8 mouse cellular contexts compared by ENCODE assay signal in genomic region chr4:123219720-123220357, GRCm38 (mm10). TPM values are rescaled to one million over a fixed set of nuclear protein-coding genes. Genes with fewer than 3 reads are reported as not detected.
DNase-seq lines count a peak whose midpoint lies in the region; ATAC-seq and TF ChIP-seq lines count a peak whose summit lies in the region.

No protein-coding gene starts in this region.

- DNase-seq in 3T3-L1 (ENCODE audit: low read depth, low spot score): peak; percentile 65
- DNase-seq in adrenal gland, adult 2 months: peak; percentile 80
- DNase-seq in embryo, embryonic 11 days: peak; percentile 81
- DNase-seq in gastrocnemius, postnatal 4 days (ENCODE audit: low spot score in 2 of 2): peak; percentile 59 to 74
- DNase-seq in midbrain, postnatal 0 days (ENCODE audit: low spot score): peak; percentile 78

- H3K4me3 ChIP-seq in kidney, embryonic 15.5 days (replicated peaks): no peak overlapping the region
- H3K4me3 ChIP-seq in limb, embryonic 15.5 days: no peak overlapping the region
- H3K4me3 ChIP-seq in midbrain, postnatal 0 days (ENCODE audit: low read depth, low read length): no peak overlapping the region
- no peak overlapping the region for H3K4me3 ChIP-seq in stomach, embryonic 15.5 days (replicated peaks)

- no peak overlapping the region for H3K9ac ChIP-seq in kidney, embryonic 15.5 days
- H3K9ac ChIP-seq in limb, embryonic 15.5 days: no peak overlapping the region
- H3K9ac ChIP-seq in midbrain, postnatal 0 days (replicated peaks; ENCODE audit: low read length, poor library complexity, severe bottlenecking): no peak overlapping the region
- no peak overlapping the region for H3K9ac ChIP-seq in stomach, embryonic 15.5 days

- H3K27me3 ChIP-seq in kidney, embryonic 15.5 days: peaks cover 7% of the 10 kb centered on the region; the same call in 1 of the 2 replicates
- 0 out of 2 replicates have a peak, but pooled peaks cover 10% of the 10 kb centered on the region for H3K27me3 ChIP-seq in limb, embryonic 15.5 days
- no peaks in the 10 kb centered on the region for H3K27me3 ChIP-seq in midbrain, postnatal 0 days (ENCODE audit: insufficient read depth, low read length)
- H3K27me3 ChIP-seq in stomach, embryonic 15.5 days (replicated peaks): 0 out of 2 replicates have a peak, but pooled peaks cover 3% of the 10 kb centered on the region

- no peaks in the 10 kb centered on the region for H3K36me3 ChIP-seq in kidney, embryonic 15.5 days
- no peaks in the 10 kb centered on the region for H3K36me3 ChIP-seq in limb, embryonic 15.5 days
- H3K36me3 ChIP-seq in midbrain, postnatal 0 days (ENCODE audit: insufficient read depth, low read length): no peaks in the 10 kb centered on the region
- no peaks in the 10 kb centered on the region for H3K36me3 ChIP-seq in stomach, embryonic 15.5 days

- 70% methylated on average over 15 of the region's 15 CpGs for WGBS in kidney, embryonic 15.5 days
- WGBS in limb, embryonic 15.5 days: 68% methylated on average over 15 of the region's 15 CpGs
- WGBS in midbrain, postnatal 0 days: 73% methylated on average over 15 of the region's 15 CpGs
- 68% methylated on average over 15 of the region's 15 CpGs for WGBS in stomach, embryonic 15.5 days

- peak; percentile 85 for ATAC-seq in kidney, embryonic 15.5 days (replicated peaks; ENCODE audit: low FRiP score)
- ATAC-seq in limb, embryonic 15.5 days (ENCODE audit: insufficient number of reproducible peaks, low FRiP score, low TSS enrichment, low read depth): 0 out of 2 replicates have a peak, but pooled peaks have one; percentile 61
- ATAC-seq in midbrain, postnatal 0 days (ENCODE audit: low FRiP score): peak; percentile 80; the same call in 1 of the 2 replicates
- peak; percentile 50; the same call in 1 of the 2 replicates for ATAC-seq in stomach, embryonic 15.5 days (ENCODE audit: insufficient read depth, low FRiP score, low read depth)

- 0 out of 2 replicates have a peak, but pooled peaks cover 4% of the 10 kb centered on the region for H3K4me1 ChIP-seq in kidney, embryonic 15.5 days
- no peaks in the 10 kb centered on the region for H3K4me1 ChIP-seq in limb, embryonic 15.5 days
- peaks cover 6% of the 10 kb centered on the region; the same call in 1 of the 2 replicates for H3K4me1 ChIP-seq in midbrain, postnatal 0 days (ENCODE audit: insufficient read depth, low read length)
- no peaks in the 10 kb centered on the region for H3K4me1 ChIP-seq in stomach, embryonic 15.5 days

- peak; percentile 98 for TF ChIP-seq CTCF in midbrain, postnatal 0 days (IDR thresholded peaks at IDR 0.05)

- H3K9me3 ChIP-seq in kidney, embryonic 15.5 days (replicated peaks): no peaks in the 10 kb centered on the region
- H3K9me3 ChIP-seq in limb, embryonic 15.5 days: no peaks in the 10 kb centered on the region
- no peaks in the 10 kb centered on the region for H3K9me3 ChIP-seq in midbrain, postnatal 0 days (ENCODE audit: low read length)
- no peaks in the 10 kb centered on the region for H3K9me3 ChIP-seq in stomach, embryonic 15.5 days

- H3K4me2 ChIP-seq in kidney, embryonic 15.5 days: no peak overlapping the region
- H3K4me2 ChIP-seq in limb, embryonic 15.5 days: no peak overlapping the region
- no peak overlapping the region for H3K4me2 ChIP-seq in midbrain, postnatal 0 days (ENCODE audit: low read depth, low read length, poor library complexity, severe bottlenecking)
- no peak overlapping the region for H3K4me2 ChIP-seq in stomach, embryonic 15.5 days

- H3K27ac ChIP-seq in kidney, embryonic 15.5 days: no peak overlapping the region
- H3K27ac ChIP-seq in limb, embryonic 15.5 days: no peak overlapping the region
- no peak overlapping the region for H3K27ac ChIP-seq in midbrain, postnatal 0 days (ENCODE audit: low read depth, low read length)
- H3K27ac ChIP-seq in stomach, embryonic 15.5 days: no peak overlapping the region

RNA-seq across cellular contexts. Expression of gene Heyl, which starts 13.5 kb away (rescaled TPM):
- total RNA-seq in adrenal gland, adult 2 months (2021): 10 to 100 TPM in 1 of 2 experiments, 1 to 10 TPM in 1; 4.3 to 11.5 TPM
- 4.5 and 5.9 TPM in 2 replicates for polyA plus RNA-seq in adrenal gland, adult 2 months (2012; rRNA removed)
- total RNA-seq in gastrocnemius, postnatal 4 days (2021): 10 to 100 TPM; 25.9 to 30.8 TPM
- 44.2 and 47.7 TPM in 2 replicates for polyA plus RNA-seq in kidney, embryonic 15.5 days (2015; fragmentation: Nextera tagmentation; extraction: Ambion mirVana)
- polyA plus RNA-seq in limb, embryonic 15.5 days (2015; fragmentation: Nextera tagmentation; extraction: Ambion mirVana): 11.0 and 15.6 TPM in 2 replicates
- total RNA-seq in midbrain, postnatal 0 days (2014; rRNA removed): 2.9 and 5.0 TPM in 2 replicates
- 4.7 and 5.1 TPM in 2 replicates for polyA plus RNA-seq in midbrain, postnatal 0 days (2015; fragmentation: Nextera tagmentation; extraction: Ambion mirVana)
- polyA plus RNA-seq in stomach, embryonic 15.5 days (2015; fragmentation: Nextera tagmentation; extraction: Ambion mirVana): 14.1 and 18.9 TPM in 2 replicates

RNA-seq across cellular contexts. Expression of gene Nt5c1a, which starts 18.5 kb away (rescaled TPM):
- 10 to 100 TPM; 38.8 to 82.5 TPM for total RNA-seq in adrenal gland, adult 2 months (2021)
- 21.3 and 23.3 TPM in 2 replicates for polyA plus RNA-seq in adrenal gland, adult 2 months (2012; rRNA removed)
- total RNA-seq in gastrocnemius, postnatal 4 days (2021): 1 to 10 TPM; 3.3 to 9.3 TPM
- polyA plus RNA-seq in kidney, embryonic 15.5 days (2015; fragmentation: Nextera tagmentation; extraction: Ambion mirVana): 0.25 and 0.49 TPM in 2 replicates
- polyA plus RNA-seq in limb, embryonic 15.5 days (2015; fragmentation: Nextera tagmentation; extraction: Ambion mirVana): 0.14 TPM in 1 of 2 replicates, not detected in the other
- 1.9 and 2.4 TPM in 2 replicates for total RNA-seq in midbrain, postnatal 0 days (2014; rRNA removed)
- 0.33 and 0.45 TPM in 2 replicates for polyA plus RNA-seq in midbrain, postnatal 0 days (2015; fragmentation: Nextera tagmentation; extraction: Ambion mirVana)
- not detected in 2 replicates for polyA plus RNA-seq in stomach, embryonic 15.5 days (2015; fragmentation: Nextera tagmentation; extraction: Ambion mirVana)

RNA-seq across cellular contexts. Expression of gene Hpcal4, which starts 36.8 kb away (rescaled TPM):
- total RNA-seq in adrenal gland, adult 2 months (2021): 1 to 10 TPM; 3.1 to 5.4 TPM
- 3.1 and 4.9 TPM in 2 replicates for polyA plus RNA-seq in adrenal gland, adult 2 months (2012; rRNA removed)
- under 1 TPM; 0.29 to 0.36 TPM for total RNA-seq in gastrocnemius, postnatal 4 days (2021)
- polyA plus RNA-seq in kidney, embryonic 15.5 days (2015; fragmentation: Nextera tagmentation; extraction: Ambion mirVana): 1.3 TPM in 2 replicates
- polyA plus RNA-seq in limb, embryonic 15.5 days (2015; fragmentation: Nextera tagmentation; extraction: Ambion mirVana): 0.46 and 0.50 TPM in 2 replicates
- 53.7 and 64.5 TPM in 2 replicates for total RNA-seq in midbrain, postnatal 0 days (2014; rRNA removed)
- 63.4 and 67.6 TPM in 2 replicates for polyA plus RNA-seq in midbrain, postnatal 0 days (2015; fragmentation: Nextera tagmentation; extraction: Ambion mirVana)
- 3.5 and 3.6 TPM in 2 replicates for polyA plus RNA-seq in stomach, embryonic 15.5 days (2015; fragmentation: Nextera tagmentation; extraction: Ambion mirVana)

RNA-seq across cellular contexts. Expression of gene Pabpc4, which starts 42.3 kb away (rescaled TPM):
- 100 to 1,000 TPM in 1 of 2 experiments, 10 to 100 TPM in 1; 98.9 to 110 TPM for total RNA-seq in adrenal gland, adult 2 months (2021)
- polyA plus RNA-seq in adrenal gland, adult 2 months (2012; rRNA removed): 270 and 277 TPM in 2 replicates
- 100 to 1,000 TPM; 209 to 262 TPM for total RNA-seq in gastrocnemius, postnatal 4 days (2021)
- 45.3 and 47.4 TPM in 2 replicates for polyA plus RNA-seq in kidney, embryonic 15.5 days (2015; fragmentation: Nextera tagmentation; extraction: Ambion mirVana)
- polyA plus RNA-seq in limb, embryonic 15.5 days (2015; fragmentation: Nextera tagmentation; extraction: Ambion mirVana): 40.1 and 42.6 TPM in 2 replicates
- 85.4 and 88.6 TPM in 2 replicates for total RNA-seq in midbrain, postnatal 0 days (2014; rRNA removed)
- polyA plus RNA-seq in midbrain, postnatal 0 days (2015; fragmentation: Nextera tagmentation; extraction: Ambion mirVana): 23.5 and 25.0 TPM in 2 replicates
- 49.0 and 50.2 TPM in 2 replicates for polyA plus RNA-seq in stomach, embryonic 15.5 days (2015; fragmentation: Nextera tagmentation; extraction: Ambion mirVana)

Comparison
In these comparisons a context has a peak if more than half of its experiments do, and no peak if none do; other contexts are left out.
1. RNA of gene Nt5c1a, which starts 18.5 kb away (polyA plus RNA-seq): 21.3 to 23.3 TPM in adrenal gland, adult 2 months; 0.33 to 0.45 TPM in midbrain, postnatal 0 days, 0.25 to 0.49 TPM in kidney, embryonic 15.5 days, not detected in stomach, embryonic 15.5 days and 0.14 TPM in limb, embryonic 15.5 days; every median in the first group is over 10 times any median in the second.
2. RNA of gene Hpcal4, which starts 36.8 kb away (polyA plus RNA-seq): 63.4 to 67.6 TPM in midbrain, postnatal 0 days; 3.5 to 3.6 TPM in stomach, embryonic 15.5 days, 3.1 to 4.9 TPM in adrenal gland, adult 2 months, 1.3 TPM in kidney, embryonic 15.5 days and 0.46 to 0.50 TPM in limb, embryonic 15.5 days; every median in the first group is over 10 times any median in the second.
3. Peak in every context shown above with its lines, with median percentiles within 50 percentile points of each other: DNase-seq and ATAC-seq.